Mouse (Mus musculus) large intestine, adult 2 months (tissue): Measurements from ENCODE around the gene Spata33. TPM values are rescaled to one million over a fixed set of nuclear protein-coding genes. Genes with fewer than 3 reads are reported as not detected.
A peak's percentile ranks its signal among the peaks of the same experiment; 100 is the strongest.

Experiments
- DNase-seq: peaks from one replicate; pipeline ENCODE4 v3.0.0-alpha.2; 2012; ENCODE audit warnings: low read depth, low spot score
- WGBS: fragments of 180-500 bp; shearing (Covaris S2); methylation state at CpG from one replicate; pipeline ENCODE4 v1.1.7; 2018; 5-methylcytosine and 5-hydroxymethylcytosine counted together
- polyA plus RNA-seq: library from polyadenylated mRNA; depleted of rRNA; stranded (reverse); fragments of >200 nt; gene quantifications from 2 replicates; pipeline ENCODE4 v1.2.3, GENCODE M21; 2012

Spata33 gene
- polyA plus RNA-seq, 1 experiment: 0.24 TPM

- DNase-seq: no peak
- WGBS: 60% methylated on average over 5 of the region's 5 CpGs
Measured at GRCm38 (mm10) chr8:123231742-123232141, 19.1 kb downstream of the Spata33 start.

GRCm38 (mm10) chr8:123232553-123232952 is 19.9 kb downstream of the Spata33 start:
- DNase-seq: no peak
- WGBS: 49% methylated on average over 7 of the region's 7 CpGs

GRCm38 (mm10) chr8:123233300-123233699 is 20.7 kb downstream of the Spata33 start:
- DNase-seq: no peak
- WGBS: 73% methylated on average over 13 of the region's 13 CpGs

GRCm38 (mm10) chr8:123233760-123234159 is 21.1 kb downstream of the Spata33 start:
- DNase-seq: no peak
- WGBS: 78% methylated on average over 11 of the region's 11 CpGs

GRCm38 (mm10) chr8:123234918-123235519 is 22.4 kb downstream of the Spata33 start:
- 25% methylated on average over 13 of the region's 13 CpGs for WGBS
- DNase-seq: no peak

- DNase-seq: peak; percentile 68
- WGBS: under 1% methylated on average over 57 of the region's 57 CpGs
Measured at GRCm38 (mm10) chr8:123235520-123236497, 23.2 kb downstream of the Spata33 start, which contains the start of gene Spata2l. Gene Spata2l, minus strand, starts transcription at chr8:123236233.

- DNase-seq: no peak
- WGBS: 91% methylated on average over 10 of the region's 10 CpGs
Measured at GRCm38 (mm10) chr8:123239398-123239797, 26.8 kb downstream of the Spata33 start.

GRCm38 (mm10) chr8:123242107-123242923 is 29.7 kb downstream of the Spata33 start:
- no peak for DNase-seq
- 66% methylated on average over 7 of the region's 7 CpGs for WGBS

GRCm38 (mm10) chr8:123243053-123243452 is 30.4 kb downstream of the Spata33 start:
- DNase-seq: no peak
- 76% methylated on average over 11 of the region's 11 CpGs for WGBS

- 92% methylated on average over 4 of the region's 4 CpGs for WGBS
- DNase-seq: no peak
Measured at GRCm38 (mm10) chr8:123244382-123244781, 31.8 kb downstream of the Spata33 start.

- WGBS: 93% methylated on average over 12 of the region's 12 CpGs
- no peak for DNase-seq
Measured at GRCm38 (mm10) chr8:123245543-123245942, 32.9 kb downstream of the Spata33 start.

- 96% methylated on average over 6 of the region's 6 CpGs for WGBS
Measured at GRCm38 (mm10) chr8:123247748-123248147, 35.1 kb downstream of the Spata33 start.

GRCm38 (mm10) chr8:123248596-123248995 is 36.0 kb downstream of the Spata33 start:
- no peak for DNase-seq
- WGBS: 91% methylated on average over 8 of the region's 8 CpGs

More at GRCm38 (mm10) chr8:123247748-123248147, 35.1 kb downstream of the Spata33 start:
- no peak for DNase-seq

- 92% methylated on average over 5 of the region's 5 CpGs for WGBS
Measured at GRCm38 (mm10) chr8:123250940-123251339, 38.3 kb downstream of the Spata33 start.

GRCm38 (mm10) chr8:123252925-123253324 is 40.3 kb downstream of the Spata33 start:
- 26% methylated on average over 4 of the region's 4 CpGs for WGBS
- no peak for DNase-seq

More at GRCm38 (mm10) chr8:123250940-123251339, 38.3 kb downstream of the Spata33 start:
- no peak for DNase-seq

- DNase-seq: no peak
- under 1% methylated on average over 40 of the region's 40 CpGs for WGBS
Measured at GRCm38 (mm10) chr8:123253451-123254098, 40.9 kb downstream of the Spata33 start.

GRCm38 (mm10) chr8:123254099-123254885 is 41.7 kb downstream of the Spata33 start, which contains the start of the genes Zfp276 and Vps9d1:
Gene Zfp276, plus strand, starts transcription at chr8:123254195.
Gene Vps9d1, minus strand, starts transcription at chr8:123254348.
- DNase-seq: no peak
- whole genome bisulfite sequencing: under 1% methylated on average over 98 of the region's 99 CpGs

- no peak for DNase-seq
- 55% methylated on average over 6 of the region's 6 CpGs for WGBS
Measured at GRCm38 (mm10) chr8:123255170-123255569, 42.5 kb downstream of the Spata33 start.
